Mouse (Mus musculus): ENCODE measurements around the gene Bckdk. TPM values are rescaled to one million over a fixed set of nuclear protein-coding genes. Genes with fewer than 3 reads are reported as not detected.

The Bckdk gene
- total and polyA plus RNA-seq, 3 experiments: 104 to 165 (median 131) TPM

GRCm38 (mm10) chr7:127922451-127923275, 18.8 kb downstream of the Bckdk start:
- H3K79me2 ChIP-seq (replicated peaks; ENCODE audit: control insufficient read depth, insufficient read depth, low read length): no peaks in the 10 kb centered on the region
- no peak for DNase-seq
- WGBS: 77% methylated on average over 6 of the region's 6 CpGs
- no peak overlapping the region for H3K9ac ChIP-seq (ENCODE audit: low read depth, low read length)
- no peaks in the 10 kb centered on the region for H3K36me3 ChIP-seq (ENCODE audit: control insufficient read depth, insufficient read depth, low read length)
- no peak overlapping the region for H3K27ac ChIP-seq
- H3K4me1 ChIP-seq (ENCODE audit: control insufficient read depth, insufficient read depth, low read length): no peaks in the 10 kb centered on the region
- intact Hi-C loops (cut with DNase I): no loop called here
- H3K4me3 ChIP-seq: no peak overlapping the region
- TF ChIP-seq POLR2A (IDR thresholded peaks at IDR 0.05; ENCODE audit: insufficient read depth, low read depth, low read length) (no peak), CTCF (IDR thresholded peaks at IDR 0.05) (no peak), EP300 (IDR thresholded peaks at IDR 0.05; ENCODE audit: insufficient read depth, low read depth, low read length) (no peak)
- no peaks in the 10 kb centered on the region for H3K27me3 ChIP-seq (ENCODE audit: control insufficient read depth, insufficient read depth, low read length)

GRCm38 (mm10) chr7:127923714-127924113, 19.8 kb downstream of the Bckdk start:
- Histone ChIP-seq H3K4me1 (ENCODE audit: control insufficient read depth, insufficient read depth, low read length) (no peaks in the 10 kb centered on the region), H3K36me3 (ENCODE audit: control insufficient read depth, insufficient read depth, low read length) (no peaks in the 10 kb centered on the region), H3K9ac (ENCODE audit: low read depth, low read length) (no peak overlapping the region), H3K27me3 (ENCODE audit: control insufficient read depth, insufficient read depth, low read length) (peaks cover 2% of the 10 kb centered on the region; the same call in 1 of the 2 replicates), H3K79me2 (replicated peaks; ENCODE audit: control insufficient read depth, insufficient read depth, low read length) (no peaks in the 10 kb centered on the region), H3K27ac (no peak overlapping the region), H3K4me3 (no peak overlapping the region)
- intact Hi-C loops (cut with DNase I): no loop called here
- TF ChIP-seq CTCF (IDR thresholded peaks at IDR 0.05) (no peak), EP300 (IDR thresholded peaks at IDR 0.05; ENCODE audit: insufficient read depth, low read depth, low read length) (no peak), POLR2A (IDR thresholded peaks at IDR 0.05; ENCODE audit: insufficient read depth, low read depth, low read length) (no peak)
- 91% methylated on average over 5 of the region's 5 CpGs for WGBS
- no peak for DNase-seq

DNA sequence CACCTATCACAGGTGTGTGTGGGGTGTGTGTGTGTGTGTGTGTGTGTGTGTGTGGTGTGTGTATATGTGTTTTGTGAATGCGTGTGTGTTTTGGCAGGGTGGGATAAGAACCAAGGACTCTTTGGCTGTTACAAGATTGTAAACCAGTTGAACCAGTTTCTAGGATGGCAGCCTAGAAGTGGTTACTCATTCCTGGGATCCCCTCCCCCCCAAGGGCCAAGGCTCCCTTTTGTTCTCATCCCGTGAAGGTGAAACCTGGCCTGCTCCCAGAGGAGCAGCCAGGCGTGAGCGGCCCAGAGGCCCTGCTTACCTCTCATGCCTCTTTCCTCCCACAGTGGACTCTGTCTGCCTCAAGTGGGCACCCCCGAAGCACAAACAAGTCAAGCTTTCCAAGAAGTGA, 21.4 kb downstream of the Bckdk start:
- intact Hi-C loops (cut with DNase I): no loop called here
- WGBS: 85% methylated on average over 5 of the region's 5 CpGs
- no peak for DNase-seq
- TF ChIP-seq EP300 (IDR thresholded peaks at IDR 0.05; ENCODE audit: insufficient read depth, low read depth, low read length): no peak
- Histone ChIP-seq H3K4me3 (no peak overlapping the region), H3K36me3 (ENCODE audit: control insufficient read depth, insufficient read depth, low read length) (no peaks in the 10 kb centered on the region), H3K27ac (no peak overlapping the region), H3K79me2 (replicated peaks; ENCODE audit: control insufficient read depth, insufficient read depth, low read length) (no peaks in the 10 kb centered on the region), H3K9ac (ENCODE audit: low read depth, low read length) (no peak overlapping the region), H3K4me1 (ENCODE audit: control insufficient read depth, insufficient read depth, low read length) (no peaks in the 10 kb centered on the region), H3K27me3 (ENCODE audit: control insufficient read depth, insufficient read depth, low read length) (peaks cover 2% of the 10 kb centered on the region; the same call in 1 of the 2 replicates)

GRCm38 (mm10) chr7:127926066-127926465, 22.2 kb downstream of the Bckdk start:
- peaks cover 2% of the 10 kb centered on the region; the same call in 1 of the 2 replicates for H3K27me3 ChIP-seq (ENCODE audit: control insufficient read depth, insufficient read depth, low read length)
- H3K4me3 ChIP-seq: no peak overlapping the region
- WGBS: 89% methylated on average over 8 of the region's 8 CpGs
- TF ChIP-seq CTCF (IDR thresholded peaks at IDR 0.05): no peak
- TF ChIP-seq POLR2A (IDR thresholded peaks at IDR 0.05; ENCODE audit: insufficient read depth, low read depth, low read length): no peak
- TF ChIP-seq EP300 (IDR thresholded peaks at IDR 0.05; ENCODE audit: insufficient read depth, low read depth, low read length): no peak
- DNase-seq: no peak
- intact Hi-C loops (cut with DNase I): no loop called here
- no peaks in the 10 kb centered on the region for H3K4me1 ChIP-seq (ENCODE audit: control insufficient read depth, insufficient read depth, low read length)
- H3K27ac ChIP-seq: no peak overlapping the region
- no peak overlapping the region for H3K9ac ChIP-seq (ENCODE audit: low read depth, low read length)
- no peaks in the 10 kb centered on the region for H3K36me3 ChIP-seq (ENCODE audit: control insufficient read depth, insufficient read depth, low read length)
- no peaks in the 10 kb centered on the region for H3K79me2 ChIP-seq (replicated peaks; ENCODE audit: control insufficient read depth, insufficient read depth, low read length)

- no peak for DNase-seq
- TF ChIP-seq POLR2A (IDR thresholded peaks at IDR 0.05; ENCODE audit: insufficient read depth, low read depth, low read length) (no peak), EP300 (IDR thresholded peaks at IDR 0.05; ENCODE audit: insufficient read depth, low read depth, low read length) (no peak)
- no peak overlapping the region for H3K4me3 ChIP-seq
- no peaks in the 10 kb centered on the region for H3K4me1 ChIP-seq (ENCODE audit: control insufficient read depth, insufficient read depth, low read length)
- no peak overlapping the region for H3K27ac ChIP-seq
- WGBS: 80% methylated on average over 11 of the region's 11 CpGs
- H3K9ac ChIP-seq (ENCODE audit: low read depth, low read length): no peak overlapping the region
- no peaks in the 10 kb centered on the region for H3K79me2 ChIP-seq (replicated peaks; ENCODE audit: control insufficient read depth, insufficient read depth, low read length)
- intact Hi-C loops (cut with DNase I): no loop called here
- peaks cover 2% of the 10 kb centered on the region; the same call in 1 of the 2 replicates for H3K27me3 ChIP-seq (ENCODE audit: control insufficient read depth, insufficient read depth, low read length)
- no peaks in the 10 kb centered on the region for H3K36me3 ChIP-seq (ENCODE audit: control insufficient read depth, insufficient read depth, low read length)
Observed at GRCm38 (mm10) chr7:127926846-127927245, 23.0 kb downstream of the Bckdk start.

DNA sequence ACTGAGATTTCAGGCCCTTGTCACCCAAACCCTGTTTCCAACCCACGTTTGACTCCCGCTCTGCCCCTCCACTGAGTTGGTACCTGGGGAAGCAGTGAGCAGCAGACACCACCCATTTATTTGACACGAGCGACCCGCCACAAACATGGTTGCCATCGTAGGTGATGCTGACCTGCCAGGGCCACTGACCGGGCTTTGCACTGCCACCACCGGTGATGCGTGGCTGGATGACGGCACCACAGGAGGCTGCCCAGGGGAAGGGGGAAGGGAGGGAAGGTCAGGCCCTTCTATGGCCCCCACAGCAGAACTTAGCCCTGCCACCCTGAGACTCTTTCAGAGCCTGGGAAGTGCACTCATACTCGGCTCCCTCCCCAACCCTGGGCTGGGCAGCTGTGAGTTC, 23.8 kb downstream of the Bckdk start:
- no peak overlapping the region for H3K4me3 ChIP-seq
- H3K36me3 ChIP-seq (ENCODE audit: control insufficient read depth, insufficient read depth, low read length): no peaks in the 10 kb centered on the region
- no peak overlapping the region for H3K27ac ChIP-seq
- no peaks in the 10 kb centered on the region for H3K4me1 ChIP-seq (ENCODE audit: control insufficient read depth, insufficient read depth, low read length)
- no peak for DNase-seq
- intact Hi-C loops (cut with DNase I): no loop called here
- H3K27me3 ChIP-seq (ENCODE audit: control insufficient read depth, insufficient read depth, low read length): peaks cover 2% of the 10 kb centered on the region; the same call in 1 of the 2 replicates
- WGBS: 90% methylated on average over 11 of the region's 11 CpGs
- H3K79me2 ChIP-seq (replicated peaks; ENCODE audit: control insufficient read depth, insufficient read depth, low read length): no peaks in the 10 kb centered on the region
- H3K9ac ChIP-seq (ENCODE audit: low read depth, low read length): no peak overlapping the region
- TF ChIP-seq EP300 (IDR thresholded peaks at IDR 0.05; ENCODE audit: insufficient read depth, low read depth, low read length) (no peak), CTCF (IDR thresholded peaks at IDR 0.05) (no peak), POLR2A (IDR thresholded peaks at IDR 0.05; ENCODE audit: insufficient read depth, low read depth, low read length) (no peak)
